Mouse (Mus musculus): ENCODE measurements around the gene Etv5. TPM values are rescaled to one million over a fixed set of nuclear protein-coding genes. Genes with fewer than 3 reads are reported as not detected.
"Not testable (repeated sequence)": the region's sequence is repeated elsewhere in the genome, so short reads cannot be mapped to it uniquely, and the experiment has no call there.

Gene Etv5
- polyA plus RNA-seq, 2 experiments = 2.6 to 2.7 TPM

- not testable (repeated sequence) for H3K27me3 ChIP-seq (ENCODE audit: control insufficient read depth, insufficient read depth, low read length); DNase-seq (ENCODE audit: low read depth in 3 of 3, low spot score in 3 of 3); H3K9me3 ChIP-seq (ENCODE audit: control insufficient read depth, low read length); H3K36me3 ChIP-seq (replicated peaks; ENCODE audit: control insufficient read depth, insufficient read depth, low read depth); ATAC-seq (ENCODE audit: insufficient read depth); H3K4me2 ChIP-seq (ENCODE audit: low read depth); H3K9ac ChIP-seq (replicated peaks); H3K4me3 ChIP-seq (ENCODE audit: insufficient read depth in 1 of 2, low read depth in 2 of 2, low read length in 2 of 2); H3K4me1 ChIP-seq (replicated peaks; ENCODE audit: control insufficient read depth in 2 of 2, insufficient read depth in 2 of 2, low read length in 1 of 2); H3K27ac ChIP-seq
- TF ChIP-seq CTCF (IDR thresholded peaks at IDR 0.05; ENCODE audit: low read depth) = peak; percentile 43
- WGBS (ENCODE audit: insufficient replicate concordance) = 63% methylated on average over 5 of the region's 5 CpGs
Observed at GRCm38 (mm10) chr16:22354177-22354576, 85.3 kb downstream of the Etv5 start.

DNA sequence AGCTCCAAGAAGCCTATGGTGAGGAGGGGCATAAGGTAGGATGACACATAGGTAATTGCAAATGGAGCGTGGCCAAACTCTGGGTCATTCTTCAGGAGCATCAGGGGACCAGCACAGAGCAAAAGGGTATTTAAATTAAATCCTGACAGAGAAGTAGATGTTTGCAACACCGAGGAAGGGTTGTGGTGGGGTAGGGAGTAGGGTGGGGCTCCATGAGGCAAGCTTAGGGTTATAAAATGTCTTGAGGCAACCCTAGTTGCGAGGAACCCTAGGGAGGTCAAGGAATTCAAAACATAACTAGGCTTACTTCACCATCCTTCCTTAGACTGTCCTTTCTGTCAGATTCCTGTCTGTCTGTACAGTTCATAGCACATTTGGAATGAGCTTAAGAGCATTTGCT is 85.9 kb downstream of the Etv5 start:
- WGBS (ENCODE audit: insufficient replicate concordance) = 49% methylated on average over 3 of the region's 3 CpGs
- Histone ChIP-seq H3K36me3 (replicated peaks; ENCODE audit: control insufficient read depth, insufficient read depth, low read depth) (no peaks in the 10 kb centered on the region), H3K27ac (no peak overlapping the region), H3K9ac (replicated peaks) (no peak overlapping the region), H3K4me2 (ENCODE audit: low read depth) (no peak overlapping the region), H3K4me3 (ENCODE audit: insufficient read depth in 1 of 2, low read depth in 2 of 2, low read length in 2 of 2) (no peak overlapping the region), H3K27me3 (ENCODE audit: control insufficient read depth, insufficient read depth, low read length) (no peaks in the 10 kb centered on the region), H3K4me1 (replicated peaks; ENCODE audit: control insufficient read depth in 2 of 2, insufficient read depth in 2 of 2, low read length in 1 of 2) (peaks cover 0 to 4% of the 10 kb centered on the region in 2 experiments; a peak in 1 of 4 replicates), H3K9me3 (ENCODE audit: control insufficient read depth, low read length) (no peaks in the 10 kb centered on the region)
- ATAC-seq (ENCODE audit: insufficient read depth) (no peak), DNase-seq (ENCODE audit: low read depth in 3 of 3, low spot score in 3 of 3) (no peak)
- TF ChIP-seq EP300 (IDR thresholded peaks at IDR 0.05; ENCODE audit: low read depth) (no peak), CTCF (IDR thresholded peaks at IDR 0.05; ENCODE audit: low read depth) (no peak)

GRCm38 (mm10) chr16:22351194-22351593 is 88.3 kb downstream of the Etv5 start:
- 71% methylated on average over 4 of the region's 4 CpGs for WGBS (ENCODE audit: insufficient replicate concordance)
- no peaks in the 10 kb centered on the region for H3K4me1 ChIP-seq (replicated peaks; ENCODE audit: control insufficient read depth in 2 of 2, insufficient read depth in 2 of 2, low read length in 1 of 2)
- H3K9me3 ChIP-seq (ENCODE audit: control insufficient read depth, low read length) = no peaks in the 10 kb centered on the region
- no peak overlapping the region for H3K4me3 ChIP-seq (ENCODE audit: insufficient read depth in 1 of 2, low read depth in 2 of 2, low read length in 2 of 2)
- H3K27ac ChIP-seq = no peak overlapping the region
- TF ChIP-seq EP300 (IDR thresholded peaks at IDR 0.05; ENCODE audit: low read depth) = no peak
- no peak for TF ChIP-seq CTCF (IDR thresholded peaks at IDR 0.05; ENCODE audit: low read depth)
- no peak for DNase-seq (ENCODE audit: low read depth in 3 of 3, low spot score in 3 of 3)
- no peak overlapping the region for H3K9ac ChIP-seq (replicated peaks)
- H3K27me3 ChIP-seq (ENCODE audit: control insufficient read depth, insufficient read depth, low read length) = no peaks in the 10 kb centered on the region
- no peaks in the 10 kb centered on the region for H3K36me3 ChIP-seq (replicated peaks; ENCODE audit: control insufficient read depth, insufficient read depth, low read depth)
- ATAC-seq (ENCODE audit: insufficient read depth) = no peak
- H3K4me2 ChIP-seq (ENCODE audit: low read depth) = no peak overlapping the region

DNA sequence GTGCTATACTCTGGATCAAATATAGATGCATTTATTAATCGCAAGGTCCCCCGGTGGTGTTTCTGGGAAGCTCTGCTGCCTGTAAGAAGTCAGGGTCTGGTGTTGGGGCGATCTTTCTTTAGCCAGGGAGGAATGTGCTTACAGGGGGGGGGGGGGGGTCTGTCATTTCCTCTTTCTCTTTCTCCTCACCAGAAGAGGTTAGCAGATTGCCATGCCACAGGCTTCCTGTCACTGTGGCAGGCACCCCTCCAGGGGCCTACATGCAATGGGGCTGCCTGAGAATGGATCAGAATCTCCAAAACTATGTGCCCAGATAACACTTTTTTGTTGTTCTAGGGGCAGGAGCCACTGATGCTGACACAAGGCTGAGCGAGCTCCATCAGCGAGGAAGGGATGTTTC is 89.7 kb downstream of the Etv5 start:
- H3K36me3 ChIP-seq (replicated peaks; ENCODE audit: control insufficient read depth, insufficient read depth, low read depth) = no peaks in the 10 kb centered on the region
- DNase-seq (ENCODE audit: low read depth in 3 of 3, low spot score in 3 of 3) (no peak), ATAC-seq (ENCODE audit: insufficient read depth) (no peak)
- no peak overlapping the region for H3K9ac ChIP-seq (replicated peaks)
- no peak overlapping the region for H3K4me2 ChIP-seq (ENCODE audit: low read depth)
- no peak overlapping the region for H3K4me3 ChIP-seq (ENCODE audit: insufficient read depth in 1 of 2, low read depth in 2 of 2, low read length in 2 of 2)
- no peaks in the 10 kb centered on the region for H3K9me3 ChIP-seq (ENCODE audit: control insufficient read depth, low read length)
- H3K27me3 ChIP-seq (ENCODE audit: control insufficient read depth, insufficient read depth, low read length) = no peaks in the 10 kb centered on the region
- no peaks in the 10 kb centered on the region for H3K4me1 ChIP-seq (replicated peaks; ENCODE audit: control insufficient read depth in 2 of 2, insufficient read depth in 2 of 2, low read length in 1 of 2)
- TF ChIP-seq CTCF (IDR thresholded peaks at IDR 0.05; ENCODE audit: low read depth) = no peak
- TF ChIP-seq EP300 (IDR thresholded peaks at IDR 0.05; ENCODE audit: low read depth) = no peak
- WGBS (ENCODE audit: insufficient replicate concordance) = 25% methylated on average over 5 of the region's 5 CpGs
- no peak overlapping the region for H3K27ac ChIP-seq

- Histone ChIP-seq H3K9me3 (ENCODE audit: control insufficient read depth, low read length) (no peaks in the 10 kb centered on the region), H3K4me2 (ENCODE audit: low read depth) (no peak overlapping the region), H3K36me3 (replicated peaks; ENCODE audit: control insufficient read depth, insufficient read depth, low read depth) (no peaks in the 10 kb centered on the region), H3K4me3 (ENCODE audit: insufficient read depth in 1 of 2, low read depth in 2 of 2, low read length in 2 of 2) (no peak overlapping the region), H3K4me1 (replicated peaks; ENCODE audit: control insufficient read depth in 2 of 2, insufficient read depth in 2 of 2, low read length in 1 of 2) (no peaks in the 10 kb centered on the region), H3K9ac (replicated peaks) (no peak overlapping the region), H3K27ac (no peak overlapping the region), H3K27me3 (ENCODE audit: control insufficient read depth, insufficient read depth, low read length) (no peaks in the 10 kb centered on the region)
- TF ChIP-seq EP300 (IDR thresholded peaks at IDR 0.05; ENCODE audit: low read depth) (no peak), CTCF (IDR thresholded peaks at IDR 0.05; ENCODE audit: low read depth) (no peak)
- WGBS (ENCODE audit: insufficient replicate concordance) = 54% methylated on average over 16 of the region's 16 CpGs
- ATAC-seq (ENCODE audit: insufficient read depth) (no peak), DNase-seq (ENCODE audit: low read depth in 3 of 3, low spot score in 3 of 3) (no peak)
Observed at GRCm38 (mm10) chr16:22348478-22349270, 90.8 kb downstream of the Etv5 start.
